Mouse (Mus musculus): ENCODE measurements around the gene Rnf38.

- no peak for TF ChIP-seq CTCF (IDR thresholded peaks at IDR 0.05; ENCODE audit: borderline replicate concordance, insufficient read depth, low read depth, low read length)
- no peak for TF ChIP-seq POLR2A (IDR thresholded peaks at IDR 0.05; ENCODE audit: borderline replicate concordance, insufficient read depth, low read length)
Observed at GRCm38 (mm10) chr4:44187431-44187830, 46.2 kb downstream of the Rnf38 start.

Data from cerebellum, adult 2 months (tissue).